Mouse (Mus musculus) gastrocnemius, postnatal 36 days (tissue): ENCODE measurements around the gene Dupd1. TPM values are rescaled to one million over a fixed set of nuclear protein-coding genes. Genes with fewer than 3 reads are reported as not detected.

Source experiments
- DNase-seq, 2 experiments: peaks; one replicate each; pipeline ENCODE4 v3.0.0; 2022
- intact Hi-C: fragments of 180-260 bp; cut with DNase I; formaldehyde crosslinking; loops from one replicate; pipeline ENCODE4 v1.15.1; 2025
- total RNA-seq, 2 experiments: library from RNA; stranded (reverse); gene quantifications; 2 replicates each; pipeline ENCODE4 v1.2.3; 2021

The Dupd1 gene
- total RNA-seq, 2 experiments from 2014 or later = 39.1 to 62.1 TPM

- intact Hi-C loops = no loop called here
- no peak for DNase-seq
Measured at GRCm38 (mm10) chr14:21729936-21730335, 15.6 kb upstream of the Dupd1 start.

GRCm38 (mm10) chr14:21729031-21729732, 14.8 kb upstream of the Dupd1 start:
- intact Hi-C loops = no loop called here
- peak in 1 of 2 experiments; percentile 38 for DNase-seq

GRCm38 (mm10) chr14:21722021-21722698, 7.8 kb upstream of the Dupd1 start:
- no peak for DNase-seq
- intact Hi-C loops = no loop called here

GRCm38 (mm10) chr14:21720430-21721205, 6.2 kb upstream of the Dupd1 start:
- no peak for DNase-seq
- intact Hi-C loops = no loop called here

- no peak for DNase-seq
- intact Hi-C loops = no loop called here
Measured at GRCm38 (mm10) chr14:21719646-21720383, 5.4 kb upstream of the Dupd1 start.

- DNase-seq = no peak
- intact Hi-C loops = no loop called here
Measured at GRCm38 (mm10) chr14:21711231-21711630, 3.1 kb downstream of the Dupd1 start.

GRCm38 (mm10) chr14:21709545-21709944, 4.8 kb downstream of the Dupd1 start:
- intact Hi-C loops = no loop called here
- DNase-seq = no peak

GRCm38 (mm10) chr14:21706759-21707571, 7.4 kb downstream of the Dupd1 start:
- peak in 1 of 2 experiments; percentile 21 for DNase-seq
- intact Hi-C loops = no loop called here

- intact Hi-C loops = no loop called here
- DNase-seq = no peak
Measured at GRCm38 (mm10) chr14:21705462-21705861, 8.9 kb downstream of the Dupd1 start.

GRCm38 (mm10) chr14:21703255-21703654, 11.1 kb downstream of the Dupd1 start:
- DNase-seq = no peak
- intact Hi-C loops = no loop called here

GRCm38 (mm10) chr14:21702691-21703090, 11.7 kb downstream of the Dupd1 start:
- DNase-seq = no peak
- intact Hi-C loops = no loop called here

- intact Hi-C loops = no loop called here
- DNase-seq = no peak
Measured at GRCm38 (mm10) chr14:21696186-21696830, 18.1 kb downstream of the Dupd1 start.

- no peak for DNase-seq
- intact Hi-C loops = no loop called here
Measured at GRCm38 (mm10) chr14:21695020-21695419, 19.4 kb downstream of the Dupd1 start.

GRCm38 (mm10) chr14:21691070-21691469, 23.3 kb downstream of the Dupd1 start:
- intact Hi-C loops = no loop called here
- DNase-seq = no peak

GRCm38 (mm10) chr14:21686376-21687279, 27.7 kb downstream of the Dupd1 start:
- no peak for DNase-seq
- intact Hi-C loops = loop anchor here (2.0 to 10.0 kb wide), 2 partner anchors 26 to 158 kb away; partner anchors contain the start of gene Comtd1

- intact Hi-C loops = loop anchor here (2.0 to 10.0 kb wide), 2 partner anchors 27 to 159 kb away; partner anchors contain the start of gene Comtd1
- peak in 1 of 2 experiments; percentile 41 for DNase-seq
Measured at GRCm38 (mm10) chr14:21685411-21686146, 28.8 kb downstream of the Dupd1 start.

GRCm38 (mm10) chr14:21683834-21684233, 30.5 kb downstream of the Dupd1 start:
- DNase-seq = no peak
- intact Hi-C loops = loop anchor here (10.0 kb wide), 1 partner anchor 161 kb away; the partner anchor contains the start of gene Comtd1
